Mouse (Mus musculus): ENCODE data around the gene Lrrc9.

- TF ChIP-seq CTCF (IDR thresholded peaks at IDR 0.05) (no peak), EP300 (IDR thresholded peaks at IDR 0.05) (no peak)
Observed at GRCm38 (mm10) chr12:72533986-72534385, 92.3 kb downstream of the Lrrc9 start.

Measured in lung, postnatal 0 days (tissue).